Mouse (Mus musculus): Measurements from ENCODE around the gene Ercc6.
A peak's percentile ranks its signal among the peaks of the same experiment; 100 is the strongest.

The Ercc6 gene

DNA sequence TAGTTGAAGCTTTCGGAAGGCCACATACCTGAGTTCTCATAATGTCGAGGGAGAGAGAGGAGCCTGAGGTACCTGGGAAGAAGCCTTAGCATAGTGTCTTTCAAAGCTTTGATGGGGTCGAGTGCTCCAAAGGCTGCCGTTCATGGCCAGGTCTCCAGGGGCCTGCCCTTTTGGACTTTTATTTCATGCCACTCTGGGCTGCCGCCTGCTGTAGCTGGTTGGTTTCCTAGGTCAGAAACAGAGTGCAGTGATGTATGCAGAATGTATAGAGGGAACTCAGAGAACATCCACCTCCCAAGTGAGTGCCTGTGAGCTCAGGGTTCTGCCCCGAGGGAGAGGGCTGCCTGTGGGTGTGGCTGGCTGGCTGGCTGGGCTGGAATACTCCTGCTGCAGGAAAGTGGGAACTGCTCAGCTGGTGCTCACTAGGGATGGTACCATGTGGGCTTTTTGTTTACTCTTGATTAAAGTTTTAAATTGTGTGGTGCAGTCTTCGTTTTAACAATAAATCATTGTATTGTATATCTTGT, 7.1 kb downstream of the Ercc6 start:
- peak in 1 of 2 experiments; percentile 33 for DNase-seq

GRCm38 (mm10) chr14:32522336-32522735, 9.0 kb downstream of the Ercc6 start:
- DNase-seq = no peak

DNA sequence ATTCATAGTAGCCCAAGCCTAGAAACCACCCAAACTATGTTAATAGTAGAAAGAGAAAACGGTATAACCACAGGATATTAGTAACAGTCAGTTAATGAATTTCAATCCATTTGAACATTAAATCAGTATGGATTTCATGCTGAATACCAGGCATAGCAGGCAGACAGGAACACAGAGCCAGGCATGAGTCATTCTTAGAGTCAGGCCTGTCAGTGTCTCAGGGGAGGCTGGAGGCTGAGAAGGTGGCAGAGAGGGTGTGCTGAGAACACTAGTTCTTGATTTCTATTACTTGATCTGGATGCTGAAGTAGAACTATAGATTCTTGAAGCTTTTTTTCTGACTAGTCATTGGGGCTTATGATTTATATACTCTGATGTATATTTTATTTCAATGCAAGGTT, 10.8 kb downstream of the Ercc6 start:
- DNase-seq = no peak

- DNase-seq = peak in 1 of 2 experiments; percentile 11
Measured at GRCm38 (mm10) chr14:32525996-32526705, 12.8 kb downstream of the Ercc6 start.

GRCm38 (mm10) chr14:32527211-32527610, 13.9 kb downstream of the Ercc6 start:
- DNase-seq = no peak

DNA sequence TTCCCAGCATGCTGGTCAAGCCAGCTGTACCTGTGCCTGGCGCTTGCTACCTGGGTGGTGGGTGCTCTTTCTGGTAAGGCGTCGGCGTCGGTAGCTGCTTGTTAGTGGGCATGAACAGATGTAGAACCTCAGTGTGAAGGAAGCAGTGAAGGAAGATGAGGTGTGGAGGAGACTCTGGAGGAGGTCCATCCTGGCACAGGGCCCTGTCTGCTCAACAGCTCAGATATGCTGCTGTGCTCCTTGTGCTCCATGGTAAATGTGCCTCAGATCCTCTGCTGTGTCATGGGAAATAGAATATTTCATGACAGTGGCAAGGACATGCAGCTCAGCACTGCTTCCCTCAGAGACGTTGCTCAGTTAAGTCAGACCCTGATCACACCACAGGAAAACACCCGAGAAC, 15.7 kb downstream of the Ercc6 start:
- DNase-seq = no peak

DNA sequence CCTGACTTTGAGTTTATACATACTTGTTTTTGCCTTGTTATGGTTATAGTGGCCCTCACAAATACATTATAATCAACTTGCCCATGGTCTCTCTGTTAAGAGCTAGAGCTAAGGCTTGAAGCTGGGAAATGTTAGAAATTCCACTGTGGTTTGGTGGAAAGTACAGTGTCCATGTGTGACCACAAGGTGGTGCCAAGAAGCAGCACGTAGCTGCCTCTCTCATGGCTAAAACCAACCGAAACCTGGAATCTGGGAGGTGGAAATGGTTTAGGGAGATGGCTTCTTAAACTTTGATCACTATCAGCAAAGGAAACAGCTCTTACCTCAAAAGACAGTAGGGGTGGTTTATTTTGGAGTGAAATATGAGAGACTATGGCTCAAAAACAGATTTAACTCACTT, 17.6 kb downstream of the Ercc6 start:
- DNase-seq = peak; percentile 62 to 64

DNA sequence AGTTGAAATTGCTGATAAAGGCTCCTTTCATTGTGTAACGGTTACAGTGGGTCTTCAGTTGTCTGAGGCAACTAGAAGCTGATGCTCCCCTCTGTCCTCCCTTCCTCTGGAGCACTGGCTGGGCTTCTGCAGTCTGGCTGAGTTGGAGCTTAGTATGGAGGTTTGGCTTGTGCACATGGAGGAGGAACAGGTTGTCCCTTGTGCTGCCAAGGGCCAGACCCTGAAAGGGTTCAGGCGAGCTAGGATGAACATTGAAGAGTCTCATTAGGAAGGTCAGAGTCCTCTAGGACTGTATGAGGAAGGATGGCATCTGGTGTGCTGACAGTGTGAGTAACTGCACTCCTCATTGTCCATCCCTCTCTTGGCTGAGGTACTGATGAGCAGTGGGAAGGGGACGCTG, 18.1 kb downstream of the Ercc6 start:
- no peak for DNase-seq

- no peak for DNase-seq
Measured at GRCm38 (mm10) chr14:32532381-32533147, 19.2 kb downstream of the Ercc6 start.

- DNase-seq = no peak
Measured at GRCm38 (mm10) chr14:32533148-32533520, 19.8 kb downstream of the Ercc6 start.

DNA sequence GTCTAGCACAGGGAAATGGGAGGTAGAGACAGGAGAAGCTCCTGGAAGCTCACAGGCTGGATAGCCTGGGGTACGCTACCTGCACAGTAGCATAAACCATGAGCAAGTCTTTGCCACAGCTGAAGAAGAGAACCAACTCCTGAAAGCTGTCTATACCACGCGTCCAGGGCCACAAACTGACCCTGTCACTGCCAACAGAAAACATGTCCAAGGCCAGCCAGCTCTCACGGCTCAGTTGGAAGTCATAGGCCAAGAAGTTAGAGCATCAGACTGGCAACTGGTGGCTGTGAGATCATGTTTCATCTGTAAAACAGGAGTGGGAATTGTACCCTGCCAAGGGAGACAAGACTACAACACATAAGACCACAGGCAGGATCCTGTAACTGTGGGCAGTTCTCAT, 20.3 kb downstream of the Ercc6 start:
- no peak for DNase-seq

DNA sequence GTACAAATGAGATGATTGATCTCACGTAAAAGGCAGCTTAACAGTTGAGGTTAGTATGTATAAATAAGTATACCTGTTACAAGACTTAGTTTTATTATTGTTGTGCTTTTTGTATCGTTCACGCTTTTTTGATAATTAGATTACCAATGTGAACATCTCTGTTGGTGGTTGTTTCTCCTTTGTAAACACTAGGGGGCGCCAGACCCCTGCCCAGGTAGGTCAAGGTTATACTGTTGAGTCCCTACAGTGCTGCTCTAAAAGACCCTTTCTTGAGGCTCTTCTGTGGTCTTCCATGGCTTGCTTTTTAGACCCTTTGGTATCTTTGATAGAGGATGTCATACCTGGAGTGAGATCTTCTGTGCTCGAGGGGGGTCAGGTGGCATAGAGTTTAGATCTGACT, 20.8 kb downstream of the Ercc6 start:
- DNase-seq = peak in 1 of 2 experiments; percentile 15

GRCm38 (mm10) chr14:32536763-32537162, 23.4 kb downstream of the Ercc6 start:
- no peak for DNase-seq

DNA sequence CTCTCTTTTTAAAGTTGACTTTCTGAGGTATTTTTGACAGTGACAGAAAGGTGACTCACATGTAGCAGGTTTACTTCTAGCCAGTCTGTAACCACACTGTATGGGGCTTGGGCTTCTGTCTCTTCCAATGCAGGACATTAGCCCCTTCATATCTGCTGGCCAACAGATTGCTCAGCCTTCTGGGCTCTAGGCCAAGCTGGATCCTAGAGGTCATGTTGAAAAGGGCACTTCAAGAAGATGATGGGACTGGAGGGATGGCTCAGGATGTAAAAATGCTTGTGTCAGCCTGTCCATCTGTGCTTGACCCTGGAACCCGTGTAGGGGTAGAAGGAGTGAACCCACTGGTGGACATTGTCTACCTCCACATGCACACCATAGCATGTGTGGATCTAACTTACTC, 24.8 kb downstream of the Ercc6 start:
- no peak for DNase-seq

DNA sequence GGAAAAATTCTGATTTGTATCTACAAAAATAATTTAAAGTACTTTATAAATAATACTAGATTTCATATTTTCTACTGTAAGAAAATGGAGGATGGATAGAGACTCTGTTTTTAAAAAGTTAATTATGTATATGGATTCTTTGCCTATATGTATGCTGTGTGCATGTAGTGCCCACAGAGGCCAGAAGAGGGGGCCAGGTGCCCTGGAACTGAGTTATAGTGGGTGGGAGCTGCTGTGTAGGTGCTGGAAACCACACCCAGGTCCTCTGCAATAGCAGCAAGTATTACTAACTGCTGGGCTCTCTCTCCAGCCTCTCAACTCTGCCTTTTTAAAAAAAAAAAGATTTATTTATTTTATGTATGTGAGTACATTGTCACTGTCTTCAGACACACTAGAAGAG, 29.8 kb downstream of the Ercc6 start:
- no peak for DNase-seq

- DNase-seq = no peak
Measured at GRCm38 (mm10) chr14:32546676-32547075, 33.4 kb downstream of the Ercc6 start.

GRCm38 (mm10) chr14:32551854-32552253, 38.5 kb downstream of the Ercc6 start:
- DNase-seq = peak; percentile 12 to 15

GRCm38 (mm10) chr14:32553198-32553903, 40.0 kb downstream of the Ercc6 start:
- DNase-seq = no peak

DNA sequence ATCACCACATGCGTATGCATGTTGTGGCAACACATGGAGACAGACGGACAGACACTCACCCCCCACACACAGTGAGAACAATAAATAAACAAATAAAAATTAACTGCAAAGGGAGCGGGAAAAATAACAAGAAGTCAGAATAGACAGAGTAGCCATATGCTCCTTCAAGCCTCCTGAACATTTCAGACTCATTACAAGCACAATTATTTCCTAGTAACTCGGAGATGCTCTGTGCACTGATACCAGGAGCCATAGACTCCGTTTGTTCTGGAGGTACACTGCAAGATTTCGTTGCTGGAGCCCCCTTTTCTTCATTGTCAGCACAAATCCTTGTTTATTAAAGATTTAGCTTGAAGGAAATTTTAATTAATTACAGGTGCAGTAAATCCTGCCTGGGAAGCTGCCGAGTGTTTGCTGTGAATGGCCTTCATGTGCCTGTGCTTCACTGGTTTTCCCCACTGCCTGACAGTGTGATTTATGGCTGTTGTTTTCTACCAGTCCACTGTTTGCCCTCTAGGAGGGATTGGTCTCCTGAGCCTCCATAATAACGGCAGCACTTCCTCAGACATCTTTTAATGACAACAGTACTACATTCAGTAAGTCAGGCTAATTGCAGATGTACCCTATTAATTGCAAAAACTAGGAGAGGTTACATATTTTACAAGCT, 41.7 kb downstream of the Ercc6 start:
- DNase-seq = peak in 1 of 2 experiments; percentile 27

DNA sequence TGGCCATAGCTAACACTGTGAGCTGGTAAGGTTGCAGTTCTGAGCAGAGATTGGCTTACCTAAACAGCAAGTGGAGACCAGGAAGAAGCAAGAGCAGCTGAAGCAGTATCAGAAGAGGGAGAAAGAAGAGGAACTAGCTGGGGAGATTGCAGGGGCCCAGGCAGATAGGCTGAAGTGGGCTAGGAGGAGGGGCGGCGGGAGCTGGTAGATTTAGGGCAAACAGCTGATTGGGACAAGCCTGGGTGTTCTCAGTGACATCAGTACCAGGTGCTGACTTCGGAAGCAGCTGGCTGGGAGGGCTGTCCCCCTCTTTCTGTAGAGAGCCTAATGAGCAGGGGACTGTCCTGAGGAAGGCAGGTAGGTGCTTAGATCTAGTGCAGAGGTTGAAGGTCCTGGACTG, 48.1 kb downstream of the Ercc6 start:
- DNase-seq = no peak

- no peak for DNase-seq
Measured at GRCm38 (mm10) chr14:32563661-32564060, 50.3 kb downstream of the Ercc6 start.

- DNase-seq = no peak
Measured at GRCm38 (mm10) chr14:32572519-32572918, 59.2 kb downstream of the Ercc6 start.

DNA sequence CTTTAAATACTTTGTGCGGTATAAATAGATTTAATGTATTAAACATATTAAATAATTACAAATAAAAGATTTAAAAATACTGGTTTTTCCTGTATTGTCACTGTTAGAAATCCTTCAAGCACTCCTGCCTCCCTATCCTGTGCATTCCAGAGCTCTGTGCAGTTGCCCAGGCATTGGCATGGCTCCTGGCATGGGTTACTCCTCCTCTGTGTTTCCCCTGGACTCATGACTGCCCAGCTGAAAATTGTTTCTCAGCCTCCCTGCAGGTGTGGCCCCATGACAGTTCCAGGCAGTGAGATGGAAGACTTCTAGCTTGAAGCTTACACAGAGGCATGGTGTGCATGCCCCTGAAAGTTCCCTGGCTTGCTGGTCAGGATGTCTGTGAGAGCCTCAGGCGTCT, 65.1 kb downstream of the Ercc6 start:
- DNase-seq = no peak
